Mouse (Mus musculus) megakaryocyte, embryonic 14.5 days (primary cell): ENCODE measurements around the gene Lipn. TPM values are rescaled to one million over a fixed set of nuclear protein-coding genes. Genes with fewer than 3 reads are reported as not detected.

Experiments
- H3K27me3 ChIP-seq: replicated peaks from 2 replicates; pipeline ENCODE3; 2012; ENCODE audit warnings: inconsistent platforms
- H3K36me3 ChIP-seq: replicated peaks from 2 replicates; pipeline ENCODE3; 2012; ENCODE audit warnings: low read length, inconsistent platforms, mixed read lengths
- H3K4me1 ChIP-seq: 2 replicates; pipeline ENCODE4 v1.6.1; 2012; ENCODE audit warnings: inconsistent platforms
- H3K4me3 ChIP-seq: replicated peaks from 2 replicates; pipeline ENCODE3; 2012; ENCODE audit warnings: moderate library complexity, mild to moderate bottlenecking, inconsistent platforms
- H3K9me3 ChIP-seq: 2 replicates; pipeline ENCODE4 v1.6.1; 2012; ENCODE audit warnings: inconsistent platforms
- FLI1 ChIP-seq: IDR thresholded peaks from 2 replicates; pipeline ENCODE4 v1.6.1; 2012; ENCODE audit warnings: low read length, inconsistent platforms, mixed read lengths
- GATA1 ChIP-seq: IDR thresholded peaks from 3 replicates; pipeline ENCODE4 v1.6.1; 2012; ENCODE audit warnings: mixed read lengths, low read length, inconsistent platforms, borderline replicate concordance
- polyA plus RNA-seq: library from polyadenylated mRNA; stranded (reverse); fragments of >175 nt; gene quantifications from 2 replicates; pipeline ENCODE4 v1.2.3, GENCODE M21; 2012; ENCODE audit warnings: low replicate concordance; ENCODE audit not compliant: insufficient read depth

Lipn gene
- polyA plus RNA-seq, 1 experiment: not detected

DNA sequence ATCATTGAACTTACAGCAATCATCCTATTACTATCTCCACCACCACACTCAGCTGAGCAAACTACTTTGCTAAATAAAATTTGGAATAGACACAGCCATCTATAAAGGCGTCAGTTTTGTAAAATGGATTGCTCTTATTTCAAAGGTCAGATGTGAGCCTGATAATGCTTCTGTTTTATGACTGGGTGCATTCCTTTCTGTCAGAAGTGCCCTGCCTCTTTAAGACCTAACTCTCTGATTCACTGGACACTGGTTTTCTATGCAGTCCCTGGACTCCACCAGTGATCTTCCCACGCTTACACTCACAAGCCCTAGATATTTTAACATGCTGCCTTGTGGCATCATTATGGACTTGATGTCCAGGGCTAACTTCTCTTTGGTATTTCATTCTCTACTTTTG, 11.0 kb downstream of the Lipn start:
- no peaks in the 10 kb centered on the region for H3K9me3 ChIP-seq
- H3K4me3 ChIP-seq: no peak overlapping the region
- H3K27me3 ChIP-seq: no peaks in the 10 kb centered on the region
- no peaks in the 10 kb centered on the region for H3K4me1 ChIP-seq
- no peak for TF ChIP-seq GATA1
- no peak for TF ChIP-seq FLI1
- H3K36me3 ChIP-seq: no peaks in the 10 kb centered on the region

- no peak for TF ChIP-seq FLI1
- TF ChIP-seq GATA1: no peak
- Histone ChIP-seq H3K4me3 (no peak overlapping the region), H3K27me3 (no peaks in the 10 kb centered on the region), H3K4me1 (no peaks in the 10 kb centered on the region), H3K36me3 (no peaks in the 10 kb centered on the region), H3K9me3 (no peaks in the 10 kb centered on the region)
Measured at GRCm38 (mm10) chr19:34089011-34089680, 22.0 kb downstream of the Lipn start.

GRCm38 (mm10) chr19:34095381-34095780, 28.2 kb downstream of the Lipn start:
- Histone ChIP-seq H3K4me3 (no peak overlapping the region), H3K27me3 (no peaks in the 10 kb centered on the region), H3K4me1 (no peaks in the 10 kb centered on the region), H3K9me3 (no peaks in the 10 kb centered on the region), H3K36me3 (no peaks in the 10 kb centered on the region)
- no peak for TF ChIP-seq GATA1
- no peak for TF ChIP-seq FLI1

GRCm38 (mm10) chr19:34096228-34096627, 29.1 kb downstream of the Lipn start:
- Histone ChIP-seq H3K27me3 (no peaks in the 10 kb centered on the region), H3K9me3 (no peaks in the 10 kb centered on the region), H3K4me3 (no peak overlapping the region), H3K36me3 (no peaks in the 10 kb centered on the region), H3K4me1 (no peaks in the 10 kb centered on the region)
- TF ChIP-seq FLI1: no peak
- no peak for TF ChIP-seq GATA1

DNA sequence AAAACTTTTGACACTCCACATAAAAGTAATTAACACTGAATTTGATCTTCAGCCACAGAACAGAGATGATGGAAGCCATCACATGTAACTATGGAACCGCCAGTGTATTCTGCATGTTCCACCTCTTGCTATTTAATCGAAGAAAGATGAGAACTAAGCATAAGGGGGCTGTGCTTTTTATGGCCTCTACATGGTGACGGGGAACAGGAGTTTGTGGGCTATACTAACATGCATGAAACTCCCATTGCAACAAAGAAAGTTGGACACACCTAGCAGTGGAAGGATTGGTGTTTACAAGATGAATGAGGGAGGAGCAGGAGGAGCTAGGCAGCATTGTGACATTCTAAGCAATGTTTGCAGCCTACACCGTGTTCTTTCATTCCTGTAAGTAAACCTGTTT, 33.5 kb downstream of the Lipn start, which contains the start of gene Lipm:
TSS of gene Lipm (plus strand) at position 301 of the 400 bp plus-strand sequence.
- Histone ChIP-seq H3K4me1 (no peaks in the 10 kb centered on the region), H3K27me3 (no peaks in the 10 kb centered on the region), H3K4me3 (no peak within 1 kb of the TSS), H3K9me3 (no peaks in the 10 kb centered on the region), H3K36me3 (no peaks in the 10 kb centered on the region)
- TF ChIP-seq FLI1: no peak
- TF ChIP-seq GATA1: no peak

DNA sequence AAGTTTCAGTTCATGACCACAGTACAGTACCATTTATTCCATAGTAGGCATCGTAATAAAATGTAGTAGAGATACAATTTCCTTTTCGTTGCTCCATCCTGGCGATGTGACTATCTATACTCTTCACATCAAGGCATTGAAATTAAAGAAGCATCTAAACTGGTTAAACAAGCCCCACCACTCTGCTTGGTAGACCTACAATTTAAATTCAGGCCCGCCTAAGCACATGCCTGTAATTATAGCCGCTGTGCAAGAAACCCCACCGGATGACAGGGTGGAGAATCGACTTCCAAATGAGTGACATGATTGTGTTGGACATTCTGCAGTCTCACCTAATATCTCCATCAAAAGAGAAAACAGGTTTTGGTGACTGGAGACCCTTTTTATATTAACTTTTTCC, 34.7 kb downstream of the Lipn start:
- H3K27me3 ChIP-seq: no peaks in the 10 kb centered on the region
- H3K36me3 ChIP-seq: no peaks in the 10 kb centered on the region
- no peak for TF ChIP-seq GATA1
- no peak for TF ChIP-seq FLI1
- H3K4me3 ChIP-seq: no peak overlapping the region
- no peaks in the 10 kb centered on the region for H3K9me3 ChIP-seq
- no peaks in the 10 kb centered on the region for H3K4me1 ChIP-seq

DNA sequence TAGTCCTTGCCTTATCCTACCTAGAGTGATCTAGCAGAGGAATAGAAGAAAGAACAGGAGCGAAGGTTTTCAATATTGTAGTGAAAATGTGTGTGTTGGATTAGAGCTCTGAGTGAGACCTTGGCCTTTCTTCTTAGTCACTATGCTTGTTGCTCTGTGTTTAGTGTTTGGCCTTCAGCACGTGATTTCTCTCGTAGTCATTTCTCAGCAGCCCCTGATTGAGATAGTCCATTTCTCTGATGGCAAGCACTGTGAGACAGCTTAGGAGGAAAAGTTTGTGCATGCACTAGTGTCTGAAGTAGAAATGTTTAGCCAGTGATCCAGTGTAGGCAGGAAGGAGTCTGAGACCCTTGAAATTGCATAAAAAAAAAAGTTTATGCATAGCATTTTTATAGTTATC, 37.7 kb downstream of the Lipn start:
- H3K4me3 ChIP-seq: no peak overlapping the region
- H3K4me1 ChIP-seq: no peaks in the 10 kb centered on the region
- H3K9me3 ChIP-seq: no peaks in the 10 kb centered on the region
- TF ChIP-seq GATA1: no peak
- no peak for TF ChIP-seq FLI1
- H3K27me3 ChIP-seq: no peaks in the 10 kb centered on the region
- no peaks in the 10 kb centered on the region for H3K36me3 ChIP-seq

DNA sequence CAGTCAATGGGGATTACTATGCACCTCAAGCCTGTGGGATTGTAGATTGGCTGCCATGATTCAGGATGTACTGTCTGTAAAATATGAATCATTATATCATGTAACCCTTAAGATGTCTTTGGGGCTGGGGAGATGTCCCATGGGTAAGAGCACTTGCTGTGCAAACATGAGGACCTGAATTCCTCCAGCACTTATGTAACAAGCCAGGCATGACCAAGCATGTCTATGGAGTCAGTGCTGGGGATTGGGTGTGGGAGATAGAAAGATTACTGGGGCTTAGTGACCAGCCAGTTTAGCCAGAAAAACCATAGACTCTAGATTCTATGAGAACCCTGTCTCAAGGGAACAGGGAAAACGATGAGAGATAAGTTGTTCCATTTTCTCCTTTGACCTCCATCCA, 51.9 kb downstream of the Lipn start:
- TF ChIP-seq FLI1 (no peak), GATA1 (no peak)
- no peaks in the 10 kb centered on the region for H3K9me3 ChIP-seq
- peaks cover 7% of the 10 kb centered on the region; the same call in 1 of the 2 replicates for H3K4me1 ChIP-seq
- H3K27me3 ChIP-seq: no peaks in the 10 kb centered on the region
- no peaks in the 10 kb centered on the region for H3K36me3 ChIP-seq
- H3K4me3 ChIP-seq: no peak overlapping the region

- Histone ChIP-seq H3K9me3 (no peaks in the 10 kb centered on the region), H3K27me3 (no peaks in the 10 kb centered on the region), H3K4me1 (peaks cover 7% of the 10 kb centered on the region; the same call in 1 of the 2 replicates), H3K4me3 (no peak overlapping the region), H3K36me3 (no peaks in the 10 kb centered on the region)
- TF ChIP-seq FLI1 (no peak), GATA1 (no peak)
Measured at GRCm38 (mm10) chr19:34119653-34120052, 52.5 kb downstream of the Lipn start.

DNA sequence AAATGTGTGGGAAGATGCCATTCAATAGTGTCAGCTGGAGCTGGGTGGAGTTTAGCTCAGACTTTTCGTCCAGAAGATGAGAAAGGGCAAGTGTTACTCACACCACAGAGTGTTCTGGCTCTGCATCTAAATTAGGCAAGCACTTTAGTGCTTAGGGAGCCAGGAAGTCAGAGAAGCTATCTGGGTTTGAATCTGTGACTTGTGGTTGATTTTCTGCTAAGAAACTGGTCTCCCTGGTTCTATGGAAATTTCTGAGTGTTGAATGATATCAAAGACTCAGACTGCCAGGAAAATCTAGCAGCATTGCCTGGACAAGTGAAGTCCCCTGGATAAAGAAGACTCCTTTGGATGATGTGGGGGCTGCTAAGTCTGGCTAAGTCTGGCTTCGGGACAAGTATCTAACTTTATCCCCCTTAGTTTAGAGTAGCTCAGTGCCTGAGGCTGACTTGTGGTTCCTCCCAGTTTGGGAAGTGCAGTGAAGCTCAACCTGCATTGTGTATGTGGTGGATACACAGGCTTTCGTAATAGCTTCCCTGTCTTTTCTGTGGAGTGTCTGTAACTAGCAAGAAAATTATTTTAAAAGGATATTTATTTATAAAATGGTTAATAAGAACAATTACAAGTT, 53.1 kb downstream of the Lipn start:
- peaks cover 7% of the 10 kb centered on the region; the same call in 1 of the 2 replicates for H3K4me1 ChIP-seq
- no peak overlapping the region for H3K4me3 ChIP-seq
- no peaks in the 10 kb centered on the region for H3K36me3 ChIP-seq
- TF ChIP-seq FLI1 (no peak), GATA1 (no peak)
- H3K27me3 ChIP-seq: no peaks in the 10 kb centered on the region
- no peaks in the 10 kb centered on the region for H3K9me3 ChIP-seq

Other genes with a start within 250 kb of the Lipn start
- 1.2 TPM in 1 of 2 replicates, not detected in the other for gene Lipf, start 106.2 kb upstream of the Lipn start, polyA plus RNA-seq
- not detected in 2 replicates for gene Lipk, start 59.1 kb upstream of the Lipn start, polyA plus RNA-seq
- not detected in 2 replicates for gene Lipm, start 33.6 kb downstream of the Lipn start, polyA plus RNA-seq
- not detected in 2 replicates for gene Ankrd22, start 98.7 kb downstream of the Lipn start, polyA plus RNA-seq
- gene Stambpl1, start 124.9 kb downstream of the Lipn start, polyA plus RNA-seq: 1.1 TPM in 1 of 2 replicates, not detected in the other
- not detected in 2 replicates for gene Acta2, start 188.2 kb downstream of the Lipn start, polyA plus RNA-seq
- 0.47 TPM in 1 of 2 replicates, not detected in the other for gene Fas, start 223.3 kb downstream of the Lipn start, polyA plus RNA-seq